9 mouse cellular contexts compared by ENCODE assay signal in genomic region chr11:54067996-54068519, GRCm38 (mm10). TPM values are rescaled to one million over a fixed set of nuclear protein-coding genes. Genes with fewer than 3 reads are reported as not detected.
DNase-seq lines count a peak whose midpoint lies in the region; ATAC-seq and TF ChIP-seq lines count a peak whose summit lies in the region.
"Had no signal": no experiment of that assay in that cellular context is flagged by ENCODE, and none has a peak within 500 bp of the region (broad histone marks: within the 10 kb centered on the region; RNA-seq: fewer than 3 reads in every experiment).

No protein-coding gene starts in this region.

- peak overlapping the region; percentile 88 for H3K4me2 ChIP-seq in lung, embryonic 14.5 days
- H3K4me2 ChIP-seq in forebrain, embryonic 14.5 days (ENCODE audit: low read length), result peak overlapping the region; percentile 82
- peak overlapping the region; percentile 77 for H3K4me2 ChIP-seq in liver, embryonic 11.5 days

- H3K9ac ChIP-seq in lung, embryonic 14.5 days, result peak overlapping the region; percentile 59
- H3K9ac ChIP-seq in forebrain, embryonic 14.5 days (ENCODE audit: low read length), result peak overlapping the region; percentile 69
- no peak overlapping the region for H3K9ac ChIP-seq in liver, embryonic 11.5 days (ENCODE audit: low read depth, low read length)

- H3K36me3 ChIP-seq in lung, embryonic 14.5 days (ENCODE audit: insufficient read depth), result no peaks in the 10 kb centered on the region
- H3K36me3 ChIP-seq in forebrain, embryonic 14.5 days (ENCODE audit: control insufficient read depth, insufficient read depth, low read length), result no peaks in the 10 kb centered on the region
- H3K36me3 ChIP-seq in liver, embryonic 11.5 days (ENCODE audit: control insufficient read depth, insufficient read depth, low read length), result no peaks in the 10 kb centered on the region

- no peak for TF ChIP-seq POLR2A in lung, adult 2 months (IDR thresholded peaks at IDR 0.05; ENCODE audit: borderline replicate concordance, extremely low read depth, low read depth, low read length)
- no peak for TF ChIP-seq POLR2A in olfactory bulb, adult 2 months (IDR thresholded peaks at IDR 0.05; ENCODE audit: insufficient read depth, low read depth, low read length)

- peak overlapping the region; percentile 52 for H3K4me3 ChIP-seq in lung, embryonic 14.5 days (ENCODE audit: low read depth, low read length)
- no peak overlapping the region for H3K4me3 ChIP-seq in lung, adult 2 months (replicated peaks; ENCODE audit: extremely low read depth, low read depth, low read length)
- peak overlapping the region; percentile 52 for H3K4me3 ChIP-seq in forebrain, embryonic 14.5 days (ENCODE audit: low read depth, low read length)
- H3K4me3 ChIP-seq in liver, embryonic 11.5 days (ENCODE audit: low read depth, low read length), result peak overlapping the region; percentile 51
- H3K4me3 ChIP-seq in olfactory bulb, adult 2 months (ENCODE audit: insufficient read depth, low read depth, low read length), result peak overlapping the region; percentile 40; the same call in 1 of the 2 replicates

- peak overlapping the region; percentile 27; the same call in 1 of the 2 replicates for H3K27ac ChIP-seq in lung, embryonic 14.5 days (ENCODE audit: low read depth)
- no peak overlapping the region for H3K27ac ChIP-seq in forebrain, embryonic 14.5 days (ENCODE audit: low read depth, low read length)
- no peak overlapping the region for H3K27ac ChIP-seq in liver, embryonic 11.5 days (ENCODE audit: low read depth, low read length)
- H3K27ac ChIP-seq in olfactory bulb, adult 2 months (ENCODE audit: insufficient read depth, low read depth, low read length), result no peak overlapping the region

- intact Hi-C loops in left cerebral cortex, postnatal 14 days (cut with DNase I), result no loop called here

- H3K27me3 ChIP-seq in lung, embryonic 14.5 days (ENCODE audit: insufficient read depth, low read length), result peaks cover 18% of the 10 kb centered on the region
- no peaks in the 10 kb centered on the region for H3K27me3 ChIP-seq in forebrain, embryonic 14.5 days (replicated peaks; ENCODE audit: control insufficient read depth, insufficient read depth, low read length)
- H3K27me3 ChIP-seq in liver, embryonic 11.5 days (replicated peaks; ENCODE audit: control insufficient read depth, insufficient read depth, low read length), result peaks cover 51% of the 10 kb centered on the region

- DNase-seq in lung, embryonic 14.5 days, result no peak
- DNase-seq in lung, adult 2 months, result no peak
- no peak for DNase-seq in forebrain, embryonic 14.5 days (ENCODE audit: low spot score)
- no peak for DNase-seq in liver, embryonic 11.5 days (ENCODE audit: low spot score)
- DNase-seq in yolk sac, embryonic 10.5 days (ENCODE audit: low spot score), result no peak
- no peak for DNase-seq in cerebellum, adult 11 months
- DNase-seq in left cerebral cortex, postnatal 14 days (ENCODE audit: low spot score in 2 of 2), result no peak

- H3K9me3 ChIP-seq in lung, embryonic 14.5 days (ENCODE audit: low read depth, low read length), result no peaks in the 10 kb centered on the region
- H3K9me3 ChIP-seq in forebrain, embryonic 14.5 days (replicated peaks; ENCODE audit: control insufficient read depth, low read length), result no peaks in the 10 kb centered on the region
- H3K9me3 ChIP-seq in liver, embryonic 11.5 days (ENCODE audit: control insufficient read depth, low read length), result no peaks in the 10 kb centered on the region

- 25% methylated on average over 4 of the region's 4 CpGs for WGBS in lung, embryonic 14.5 days
- WGBS in lung, adult 2 months, result 44% methylated on average over 4 of the region's 4 CpGs
- WGBS in forebrain, embryonic 14.5 days, result 40% methylated on average over 4 of the region's 4 CpGs
- WGBS in liver, embryonic 11.5 days, result 20% methylated on average over 4 of the region's 4 CpGs
- WGBS in olfactory bulb, adult 2 months, result 42% methylated on average over 4 of the region's 4 CpGs

- TF ChIP-seq CTCF in lung, embryonic 14.5 days (IDR thresholded peaks at IDR 0.05; ENCODE audit: low read depth), result no peak
- no peak for TF ChIP-seq CTCF in lung, adult 2 months (IDR thresholded peaks at IDR 0.05; ENCODE audit: insufficient read depth, low read length)
- no peak for TF ChIP-seq CTCF in olfactory bulb, adult 2 months (IDR thresholded peaks at IDR 0.05; ENCODE audit: insufficient read depth, low read depth, low read length)

- H3K4me1 ChIP-seq in lung, embryonic 14.5 days (ENCODE audit: insufficient read depth), result 0 out of 2 replicates have a peak, but pooled peaks cover 5% of the 10 kb centered on the region
- H3K4me1 ChIP-seq in lung, adult 2 months (ENCODE audit: control insufficient read depth, insufficient read depth, low read length), result peaks cover 9% of the 10 kb centered on the region
- peaks cover 5% of the 10 kb centered on the region; the same call in 1 of the 2 replicates for H3K4me1 ChIP-seq in forebrain, embryonic 14.5 days (ENCODE audit: control insufficient read depth, insufficient read depth, low read length)
- H3K4me1 ChIP-seq in liver, embryonic 11.5 days (replicated peaks; ENCODE audit: control insufficient read depth, insufficient read depth, low read length), result peaks cover 4% of the 10 kb centered on the region; the same call in 1 of the 2 replicates
- H3K4me1 ChIP-seq in olfactory bulb, adult 2 months (ENCODE audit: control insufficient read depth, insufficient read depth, low read length), result peaks cover 14% of the 10 kb centered on the region

- peak; percentile 22; the same call in 1 of the 2 replicates for ATAC-seq in lung, embryonic 14.5 days (ENCODE audit: insufficient read depth)
- no peak for ATAC-seq in forebrain, embryonic 14.5 days
- no peak for ATAC-seq in liver, embryonic 11.5 days (replicated peaks; ENCODE audit: low FRiP score)

RNA-seq across cellular contexts. Expression of gene Pdlim4, which starts 0.8 kb away (rescaled TPM):
- 12.1 and 12.6 TPM in 2 replicates for polyA plus RNA-seq in lung, embryonic 14.5 days (2014; fragmentation: Nextera tagmentation; extraction: Ambion mirVana)
- 22.9 and 25.6 TPM in 2 replicates for polyA plus RNA-seq in lung, adult 2 months (2012; rRNA removed)
- 39.3 and 44.8 TPM in 2 replicates for polyA plus RNA-seq in forebrain, embryonic 14.5 days (2014; fragmentation: Nextera tagmentation; extraction: Ambion mirVana)
- polyA plus RNA-seq in liver, embryonic 11.5 days (2014; fragmentation: Nextera tagmentation; extraction: Ambion mirVana), result 13.1 and 13.2 TPM in 2 replicates
- polyA plus RNA-seq in olfactory bulb, adult 2 months (2012; ENCODE audit: insufficient read depth, insufficient read length, low replicate concordance, missing spikeins), result not detected in 2 replicates
- 10 to 100 TPM; 10.9 to 12.0 TPM for total RNA-seq in left cerebral cortex, postnatal 14 days (2021)
- total RNA-seq: hematopoietic stem cell, adult 5-6 weeks had no signal

RNA-seq across cellular contexts. Expression of gene P4ha2, which starts 31.8 kb away (rescaled TPM):
- 26.0 and 28.4 TPM in 2 replicates for polyA plus RNA-seq in lung, embryonic 14.5 days (2014; fragmentation: Nextera tagmentation; extraction: Ambion mirVana)
- 25.9 and 30.0 TPM in 2 replicates for polyA plus RNA-seq in lung, adult 2 months (2012; rRNA removed)
- polyA plus RNA-seq in forebrain, embryonic 14.5 days (2014; fragmentation: Nextera tagmentation; extraction: Ambion mirVana), result 4.9 and 7.2 TPM in 2 replicates
- 24.3 and 25.7 TPM in 2 replicates for polyA plus RNA-seq in liver, embryonic 11.5 days (2014; fragmentation: Nextera tagmentation; extraction: Ambion mirVana)
- not detected in 2 replicates for polyA plus RNA-seq in olfactory bulb, adult 2 months (2012; ENCODE audit: insufficient read depth, insufficient read length, low replicate concordance, missing spikeins)
- total RNA-seq in left cerebral cortex, postnatal 14 days (2021), result 10 to 100 TPM; 16.6 to 18.3 TPM
- total RNA-seq: hematopoietic stem cell, adult 5-6 weeks had no signal

RNA-seq across cellular contexts. Expression of gene Slc22a4, which starts 40.2 kb away (rescaled TPM):
- polyA plus RNA-seq in lung, embryonic 14.5 days (2014; fragmentation: Nextera tagmentation; extraction: Ambion mirVana), result 0.38 and 0.45 TPM in 2 replicates
- 1.3 and 1.4 TPM in 2 replicates for polyA plus RNA-seq in lung, adult 2 months (2012; rRNA removed)
- 1.1 TPM in 2 replicates for polyA plus RNA-seq in forebrain, embryonic 14.5 days (2014; fragmentation: Nextera tagmentation; extraction: Ambion mirVana)
- polyA plus RNA-seq in liver, embryonic 11.5 days (2014; fragmentation: Nextera tagmentation; extraction: Ambion mirVana), result 20.6 and 21.5 TPM in 2 replicates
- polyA plus RNA-seq in olfactory bulb, adult 2 months (2012; ENCODE audit: insufficient read depth, insufficient read length, low replicate concordance, missing spikeins), result not detected in 2 replicates
- total RNA-seq in left cerebral cortex, postnatal 14 days (2021), result 1 to 10 TPM; 4.0 to 4.5 TPM

Comparison
In these comparisons a context has a peak if more than half of its experiments do, and no peak if none do; other contexts are left out.
1. RNA of gene Pdlim4, which starts 0.8 kb away (polyA plus RNA-seq): 39.3 to 44.8 TPM in forebrain, embryonic 14.5 days, 22.9 to 25.6 TPM in lung, adult 2 months, 13.1 to 13.2 TPM in liver, embryonic 11.5 days and 12.1 to 12.6 TPM in lung, embryonic 14.5 days; not detected in olfactory bulb, adult 2 months; every median in the first group is over 10 times any median in the second.
2. Peak in every context shown above with its lines, with median percentiles within 50 percentile points of each other: H3K4me2 ChIP-seq.